Mouse (Mus musculus): ENCODE data around the gene Abcb5.

The Abcb5 gene

DNA sequence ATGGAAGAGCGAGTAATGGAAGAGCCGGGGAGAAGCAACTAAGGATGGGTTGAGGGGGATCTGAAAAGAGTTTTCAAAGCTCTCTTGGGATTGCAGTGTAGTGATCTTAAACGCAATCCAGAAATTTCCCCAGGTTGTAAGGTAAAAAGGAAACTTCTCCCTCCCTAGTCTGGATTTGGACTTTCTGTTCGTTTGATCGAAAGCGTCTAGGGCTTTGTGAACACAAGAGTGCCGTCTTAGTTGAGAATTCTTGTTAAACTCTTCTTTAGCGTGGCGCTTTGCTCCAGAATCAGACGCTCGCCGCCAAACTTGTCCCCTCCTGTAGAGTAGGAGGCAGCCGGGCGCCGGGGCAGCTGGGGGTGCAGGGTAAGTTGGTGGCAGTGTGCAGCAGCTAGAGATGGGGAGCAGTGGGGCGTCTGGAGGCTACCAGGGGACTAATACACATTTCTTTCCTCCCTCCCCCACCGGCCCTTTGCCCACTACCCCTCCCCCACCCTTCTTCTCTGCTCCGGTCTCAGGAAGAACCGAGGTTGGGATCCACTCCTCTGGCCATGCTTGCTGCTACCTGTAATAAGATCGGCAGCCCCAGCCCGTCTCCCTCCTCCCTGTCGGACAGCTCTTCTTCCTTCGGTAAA, 118.2 kb downstream of the Abcb5 start:
- DNase-seq (ENCODE audit: low spot score in 2 of 2) = no peak

- DNase-seq (ENCODE audit: low spot score in 2 of 2) = no peak
Measured at GRCm38 (mm10) chr12:118847381-118847780, 118.8 kb downstream of the Abcb5 start.

DNA sequence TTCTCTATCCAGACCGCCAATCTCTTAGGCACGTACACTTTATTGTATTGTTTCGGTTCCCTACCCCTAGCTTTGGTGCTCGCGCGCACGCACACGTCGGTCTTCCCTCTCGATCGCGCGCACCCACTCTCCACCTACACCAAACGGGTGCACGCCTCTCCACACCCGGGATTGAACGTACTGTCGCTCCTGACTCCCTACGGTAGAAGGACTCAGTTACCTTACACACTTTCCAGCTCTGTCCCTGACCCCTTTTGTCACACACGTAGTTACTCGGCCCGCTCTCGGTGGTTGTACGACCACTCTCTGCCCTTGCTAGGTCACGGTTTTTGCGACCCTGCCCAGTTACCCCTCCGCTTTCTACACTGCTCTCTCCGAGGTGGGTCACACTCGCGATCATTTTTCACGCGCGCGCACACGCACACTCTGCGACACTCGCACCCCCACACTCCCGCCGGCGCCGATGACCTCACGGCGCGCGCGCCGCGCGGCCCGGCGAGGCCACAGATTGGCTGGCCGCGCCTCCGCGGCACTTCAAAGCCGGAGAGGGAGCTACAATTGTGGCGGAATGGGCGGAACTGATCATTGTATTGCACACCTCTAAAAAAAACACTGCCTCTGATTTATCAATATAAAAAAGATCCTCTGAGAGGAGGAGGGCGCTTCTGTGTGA, 119.4 kb downstream of the Abcb5 start:
- no peak for DNase-seq (ENCODE audit: low spot score in 2 of 2)

DNA sequence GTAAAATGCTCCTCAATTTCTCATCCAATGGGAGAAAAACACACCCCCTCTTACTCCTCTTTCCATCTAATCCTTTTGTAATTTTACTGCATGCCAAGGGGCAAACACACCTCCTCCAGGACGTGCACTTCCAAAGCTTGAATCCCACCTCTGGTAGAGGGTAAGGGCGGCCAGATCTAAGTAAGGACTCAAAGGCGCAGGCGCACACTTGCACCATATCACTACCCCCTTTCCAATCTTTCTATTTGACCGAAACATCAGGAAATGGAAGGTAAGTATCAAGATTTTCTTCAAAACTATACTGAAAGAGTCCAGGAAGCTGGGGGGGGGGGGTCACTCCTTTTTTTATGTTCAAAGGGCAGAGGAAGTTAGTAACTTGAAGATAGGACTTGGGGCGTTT, 120.0 kb downstream of the Abcb5 start, which contains the start of gene Sp8:
Gene Sp8, plus strand, starts transcription at position 109 of the 400 bp plus-strand sequence.
- no peak for DNase-seq (ENCODE audit: low spot score in 2 of 2)

- no peak for DNase-seq (ENCODE audit: low spot score in 2 of 2)
Measured at GRCm38 (mm10) chr12:118845351-118845750, 120.9 kb downstream of the Abcb5 start.

- DNase-seq (ENCODE audit: low spot score in 2 of 2) = no peak
Measured at GRCm38 (mm10) chr12:118844841-118845240, 121.4 kb downstream of the Abcb5 start.

- no peak for DNase-seq (ENCODE audit: low spot score in 2 of 2)
Measured at GRCm38 (mm10) chr12:118844111-118844510, 122.1 kb downstream of the Abcb5 start.

DNA sequence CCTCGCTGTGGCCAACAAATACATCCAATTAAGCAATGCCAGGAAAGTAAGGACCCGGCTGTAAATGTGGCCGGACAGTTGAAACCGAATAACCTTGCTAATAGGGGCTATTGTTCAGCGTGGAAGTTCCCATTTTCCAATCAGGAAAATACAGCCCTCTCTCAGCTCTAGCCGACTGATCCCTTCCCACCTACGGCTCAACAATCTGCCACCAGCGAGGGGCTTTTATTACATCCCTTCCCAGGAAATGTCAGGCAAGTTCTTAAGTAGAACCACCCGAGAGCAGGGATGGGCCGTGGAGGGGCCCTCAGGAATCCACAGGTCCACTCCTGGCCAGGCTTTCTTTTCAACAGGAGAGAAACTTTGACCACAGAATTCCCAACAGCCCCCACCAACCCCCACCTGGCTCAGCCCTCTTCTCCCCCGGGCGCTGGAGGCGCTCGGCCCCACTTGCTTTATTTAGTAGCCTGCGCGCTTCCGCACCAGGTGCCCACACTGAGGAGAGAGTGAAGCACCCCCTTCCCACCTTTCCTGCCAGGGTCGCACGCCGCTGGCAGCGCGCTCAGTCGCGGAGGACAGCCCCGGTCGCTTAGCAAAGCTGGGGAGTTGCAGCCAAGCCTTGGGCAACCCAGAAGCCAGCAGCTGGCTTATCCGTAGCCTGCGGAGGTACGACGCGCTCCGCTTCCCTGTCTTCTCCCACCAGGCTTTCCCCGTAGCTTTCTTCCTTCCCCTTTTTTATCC, 123.4 kb downstream of the Abcb5 start:
- DNase-seq (ENCODE audit: low spot score in 2 of 2) = no peak

DNA sequence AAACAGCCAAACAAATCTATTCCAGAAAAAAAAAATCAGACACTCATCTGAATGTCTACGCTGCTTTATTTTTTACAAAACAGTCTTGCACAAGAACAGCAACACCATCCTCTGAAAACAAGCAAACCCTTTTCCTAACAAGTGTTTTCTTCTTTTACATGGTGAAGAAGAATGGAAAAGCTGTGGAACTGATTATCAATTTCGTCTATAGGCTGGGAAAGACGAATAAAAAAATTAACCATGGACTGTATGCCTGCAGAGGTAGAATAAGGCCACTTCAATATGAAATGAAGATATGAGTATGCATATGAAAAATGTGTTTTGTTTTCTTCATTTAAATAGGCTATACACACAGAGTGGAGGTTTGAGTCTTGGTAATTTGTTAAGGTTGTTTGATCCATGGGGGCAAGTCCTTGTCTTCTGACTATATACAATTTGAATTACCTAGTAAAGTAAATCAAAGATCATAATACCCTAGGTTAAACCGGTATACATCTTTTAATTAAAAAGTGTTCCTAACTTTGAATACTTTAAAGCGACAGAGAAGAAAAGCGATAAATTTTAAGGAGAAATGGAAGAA, 124.2 kb downstream of the Abcb5 start:
- DNase-seq (ENCODE audit: low spot score in 2 of 2) = no peak

- no peak for DNase-seq (ENCODE audit: low spot score in 2 of 2)
Measured at GRCm38 (mm10) chr12:118841381-118841922, 124.8 kb downstream of the Abcb5 start.

GRCm38 (mm10) chr12:118840861-118841260, 125.4 kb downstream of the Abcb5 start:
- DNase-seq (ENCODE audit: low spot score in 2 of 2) = no peak

DNA sequence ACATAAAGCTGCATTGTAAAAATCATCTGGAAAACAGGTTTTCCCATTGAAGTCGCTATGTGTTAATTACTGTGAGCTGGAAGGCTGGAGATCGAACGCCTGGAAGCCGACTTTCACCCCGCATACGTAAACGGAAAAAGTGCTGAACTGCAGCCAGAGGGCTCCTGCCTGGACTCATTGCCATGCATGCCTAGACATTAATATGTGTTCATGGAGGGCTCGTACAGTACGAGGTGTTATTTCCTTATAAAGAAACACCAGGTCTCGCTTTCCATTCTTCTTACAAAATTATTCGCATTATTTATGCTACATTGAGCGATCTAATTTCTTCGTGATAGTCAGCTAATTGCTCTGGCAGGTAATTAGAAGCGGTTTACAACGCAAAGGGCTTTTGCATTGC, 125.9 kb downstream of the Abcb5 start:
- DNase-seq (ENCODE audit: low spot score in 2 of 2) = no peak

- DNase-seq (ENCODE audit: low spot score in 2 of 2) = no peak
Measured at GRCm38 (mm10) chr12:118839398-118839797, 126.8 kb downstream of the Abcb5 start.

- DNase-seq (ENCODE audit: low spot score in 2 of 2) = no peak
Measured at GRCm38 (mm10) chr12:118838260-118838659, 128.0 kb downstream of the Abcb5 start.

DNA sequence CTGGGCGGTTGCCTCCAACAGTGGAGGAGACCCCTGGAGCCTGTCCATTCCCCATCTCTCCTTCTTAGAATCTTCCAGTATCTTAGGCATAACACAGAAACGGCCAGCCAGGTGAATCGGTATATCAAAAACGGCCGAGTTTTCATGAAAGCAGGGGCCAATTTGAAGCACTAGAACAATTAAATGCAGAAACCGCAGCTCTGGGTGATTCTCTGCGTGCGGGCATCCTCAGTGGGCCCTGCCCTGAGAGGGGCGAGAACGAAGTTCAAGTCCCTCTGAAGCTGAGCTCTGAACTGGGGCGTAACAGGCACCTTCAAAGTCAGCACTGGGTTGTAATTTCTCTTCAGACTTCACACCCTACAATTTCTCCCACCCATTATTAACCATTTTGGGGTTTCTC, 128.9 kb downstream of the Abcb5 start:
- no peak for DNase-seq (ENCODE audit: low spot score in 2 of 2)

GRCm38 (mm10) chr12:118836411-118837341, 129.5 kb downstream of the Abcb5 start:
- no peak for DNase-seq (ENCODE audit: low spot score in 2 of 2)

GRCm38 (mm10) chr12:118829881-118830280, 136.3 kb downstream of the Abcb5 start:
- DNase-seq (ENCODE audit: low spot score in 2 of 2) = no peak

Measured in left cerebral cortex, adult 9 months (tissue).